Mouse (Mus musculus): ENCODE measurements around the gene Dusp5. TPM values are rescaled to one million over a fixed set of nuclear protein-coding genes. Genes with fewer than 3 reads are reported as not detected.
A peak's percentile ranks its signal among the peaks of the same experiment; 100 is the strongest.

The Dusp5 gene
- 5.0 and 5.4 TPM in 2 replicates for polyA plus RNA-seq (2014; fragmentation: Nextera tagmentation; extraction: Ambion mirVana)

GRCm38 (mm10) chr19:53528752-53529454 lies at the start of gene Dusp5:
Dusp5 (plus strand) TSS chr19:53529109.
- no peaks in the 10 kb centered on the region for H3K9me3 ChIP-seq (ENCODE audit: control insufficient read depth, low read length)
- H3K36me3 ChIP-seq (ENCODE audit: control insufficient read depth, insufficient read depth, low read length) = no peaks in the 10 kb centered on the region
- ATAC-seq (ENCODE audit: insufficient read depth, low FRiP score, low TSS enrichment) (peak; percentile 96), DNase-seq (ENCODE audit: low spot score) (peak; percentile 98)
- WGBS = 0% methylated on average over 70 of the region's 84 CpGs
- H3K27me3 ChIP-seq (ENCODE audit: control insufficient read depth, insufficient read depth, low read length) = no peaks in the 10 kb centered on the region
- peak within 1 kb of the TSS; percentile 70 for H3K9ac ChIP-seq (ENCODE audit: low read length)
- H3K4me3 ChIP-seq (ENCODE audit: low read depth, low read length) = peak within 1 kb of the TSS; percentile 68
- H3K4me2 ChIP-seq (ENCODE audit: low read depth) = peak within 1 kb of the TSS; percentile 76
- H3K4me1 ChIP-seq (ENCODE audit: control insufficient read depth, insufficient read depth, low read length) = peaks cover 10% of the 10 kb centered on the region
- no peak within 1 kb of the TSS for H3K27ac ChIP-seq (ENCODE audit: low read depth, low read length)

- WGBS = 84% methylated on average over 8 of the region's 8 CpGs
These were observed 49.3 kb upstream of the Dusp5 start for GRCm38 (mm10) chr19:53479590-53479989.

DNA sequence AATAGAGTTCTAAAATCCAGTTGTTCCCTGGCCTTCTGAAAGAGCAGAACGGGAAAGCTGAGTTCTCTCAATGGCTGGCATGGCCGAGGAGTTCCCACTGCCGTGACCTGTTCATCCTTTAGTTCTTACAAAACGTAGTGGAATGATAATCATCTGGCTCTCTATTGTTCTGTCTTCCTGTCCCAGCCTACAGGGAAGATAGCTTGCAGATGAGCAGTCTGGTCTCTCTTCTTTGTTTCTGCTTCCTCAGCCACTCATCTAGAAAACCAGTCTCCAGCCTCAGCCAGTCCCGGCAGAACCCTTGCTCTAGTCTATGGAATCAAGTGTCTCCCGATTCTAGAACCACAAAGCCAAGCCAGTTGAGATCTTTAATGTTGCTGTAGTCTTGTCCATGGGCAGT lies 46.8 kb upstream of the Dusp5 start:
- Histone ChIP-seq H3K9ac (ENCODE audit: low read length) (no peak overlapping the region), H3K27me3 (ENCODE audit: control insufficient read depth, insufficient read depth, low read length) (no peaks in the 10 kb centered on the region), H3K4me2 (ENCODE audit: low read depth) (no peak overlapping the region), H3K36me3 (ENCODE audit: control insufficient read depth, insufficient read depth, low read length) (no peaks in the 10 kb centered on the region), H3K27ac (ENCODE audit: low read depth, low read length) (no peak overlapping the region), H3K4me1 (ENCODE audit: control insufficient read depth, insufficient read depth, low read length) (no peaks in the 10 kb centered on the region), H3K4me3 (ENCODE audit: low read depth, low read length) (no peak overlapping the region), H3K9me3 (ENCODE audit: control insufficient read depth, low read length) (no peaks in the 10 kb centered on the region)
- DNase-seq (ENCODE audit: low spot score) (no peak), ATAC-seq (ENCODE audit: insufficient read depth, low FRiP score, low TSS enrichment) (no peak)
- 62% methylated on average over 6 of the region's 6 CpGs for WGBS

More at GRCm38 (mm10) chr19:53479590-53479989, 49.3 kb upstream of the Dusp5 start:
- H3K27me3 ChIP-seq (ENCODE audit: control insufficient read depth, insufficient read depth, low read length) = no peaks in the 10 kb centered on the region
- no peaks in the 10 kb centered on the region for H3K9me3 ChIP-seq (ENCODE audit: control insufficient read depth, low read length)
- DNase-seq (ENCODE audit: low spot score) (no peak), ATAC-seq (ENCODE audit: insufficient read depth, low FRiP score, low TSS enrichment) (no peak)
- no peaks in the 10 kb centered on the region for H3K4me1 ChIP-seq (ENCODE audit: control insufficient read depth, insufficient read depth, low read length)
- H3K4me3 ChIP-seq (ENCODE audit: low read depth, low read length) = no peak overlapping the region
- H3K9ac ChIP-seq (ENCODE audit: low read length) = no peak overlapping the region
- H3K27ac ChIP-seq (ENCODE audit: low read depth, low read length) = no peak overlapping the region
- no peaks in the 10 kb centered on the region for H3K36me3 ChIP-seq (ENCODE audit: control insufficient read depth, insufficient read depth, low read length)
- H3K4me2 ChIP-seq (ENCODE audit: low read depth) = no peak overlapping the region

DNA sequence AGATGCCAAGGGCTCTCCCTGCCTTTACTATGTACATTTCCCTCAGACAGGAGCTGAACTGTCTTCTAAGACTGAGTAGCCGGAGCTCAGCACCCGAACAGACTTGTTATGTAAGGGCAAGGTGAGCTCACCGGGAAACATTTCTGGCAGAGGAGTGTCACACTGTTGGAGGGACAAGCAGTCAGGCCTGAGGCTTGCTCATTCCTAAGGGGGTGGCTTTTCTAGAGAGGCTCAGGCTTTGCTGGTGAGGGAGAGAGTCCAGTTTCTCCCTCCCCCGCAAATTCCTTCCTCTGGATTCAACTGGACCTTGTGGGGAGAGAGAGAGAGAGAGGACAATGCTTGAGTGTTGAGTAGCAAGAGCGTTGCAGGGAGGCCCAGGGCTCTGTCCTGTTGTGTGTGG lies 46.4 kb upstream of the Dusp5 start:
- Histone ChIP-seq H3K36me3 (ENCODE audit: control insufficient read depth, insufficient read depth, low read length) (no peaks in the 10 kb centered on the region), H3K4me2 (ENCODE audit: low read depth) (no peak overlapping the region), H3K9me3 (ENCODE audit: control insufficient read depth, low read length) (no peaks in the 10 kb centered on the region), H3K4me1 (ENCODE audit: control insufficient read depth, insufficient read depth, low read length) (no peaks in the 10 kb centered on the region), H3K27ac (ENCODE audit: low read depth, low read length) (no peak overlapping the region), H3K27me3 (ENCODE audit: control insufficient read depth, insufficient read depth, low read length) (no peaks in the 10 kb centered on the region), H3K9ac (ENCODE audit: low read length) (no peak overlapping the region), H3K4me3 (ENCODE audit: low read depth, low read length) (no peak overlapping the region)
- 83% methylated on average over 5 of the region's 5 CpGs for WGBS
- DNase-seq (ENCODE audit: low spot score) (no peak), ATAC-seq (ENCODE audit: insufficient read depth, low FRiP score, low TSS enrichment) (no peak)

DNA sequence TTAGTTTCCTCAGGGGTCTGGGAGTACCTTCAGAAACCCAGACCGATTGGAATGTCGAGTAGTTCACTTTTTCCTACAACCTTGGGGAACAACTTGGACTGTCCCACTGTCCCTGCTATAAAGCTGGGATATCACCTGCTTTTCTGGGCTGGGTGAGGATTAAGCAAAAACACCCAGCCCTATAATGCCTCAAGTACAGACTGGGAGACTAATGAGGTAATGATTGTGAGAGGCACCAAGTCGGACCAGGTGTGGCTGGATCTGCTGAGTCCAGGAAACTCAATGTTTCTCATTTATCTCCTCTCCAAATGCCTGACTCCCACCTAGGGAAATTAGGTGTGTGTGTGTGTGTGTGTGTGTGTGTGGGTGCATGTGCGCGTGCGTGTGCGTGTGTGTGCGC lies 44.9 kb upstream of the Dusp5 start:
- 96% methylated on average over 8 of the region's 8 CpGs for WGBS
- no peak for DNase-seq (ENCODE audit: low spot score)

GRCm38 (mm10) chr19:53484918-53485317 lies 44.0 kb upstream of the Dusp5 start:
- no peaks in the 10 kb centered on the region for H3K4me1 ChIP-seq (ENCODE audit: control insufficient read depth, insufficient read depth, low read length)
- H3K36me3 ChIP-seq (ENCODE audit: control insufficient read depth, insufficient read depth, low read length) = no peaks in the 10 kb centered on the region
- ATAC-seq (ENCODE audit: insufficient read depth, low FRiP score, low TSS enrichment) (no peak), DNase-seq (ENCODE audit: low spot score) (no peak)
- H3K4me2 ChIP-seq (ENCODE audit: low read depth) = no peak overlapping the region
- H3K9ac ChIP-seq (ENCODE audit: low read length) = no peak overlapping the region
- H3K9me3 ChIP-seq (ENCODE audit: control insufficient read depth, low read length) = no peaks in the 10 kb centered on the region
- 79% methylated on average over 3 of the region's 3 CpGs for WGBS
- H3K27me3 ChIP-seq (ENCODE audit: control insufficient read depth, insufficient read depth, low read length) = no peaks in the 10 kb centered on the region
- no peak overlapping the region for H3K4me3 ChIP-seq (ENCODE audit: low read depth, low read length)
- H3K27ac ChIP-seq (ENCODE audit: low read depth, low read length) = no peak overlapping the region

More for the DNA sequence above, 44.9 kb upstream of the Dusp5 start:
- no peaks in the 10 kb centered on the region for H3K36me3 ChIP-seq (ENCODE audit: control insufficient read depth, insufficient read depth, low read length)
- no peak for ATAC-seq (ENCODE audit: insufficient read depth, low FRiP score, low TSS enrichment)
- H3K9ac ChIP-seq (ENCODE audit: low read length) = no peak overlapping the region
- no peak overlapping the region for H3K27ac ChIP-seq (ENCODE audit: low read depth, low read length)
- no peaks in the 10 kb centered on the region for H3K4me1 ChIP-seq (ENCODE audit: control insufficient read depth, insufficient read depth, low read length)
- no peak overlapping the region for H3K4me3 ChIP-seq (ENCODE audit: low read depth, low read length)
- H3K4me2 ChIP-seq (ENCODE audit: low read depth) = no peak overlapping the region
- H3K9me3 ChIP-seq (ENCODE audit: control insufficient read depth, low read length) = no peaks in the 10 kb centered on the region
- H3K27me3 ChIP-seq (ENCODE audit: control insufficient read depth, insufficient read depth, low read length) = no peaks in the 10 kb centered on the region

DNA sequence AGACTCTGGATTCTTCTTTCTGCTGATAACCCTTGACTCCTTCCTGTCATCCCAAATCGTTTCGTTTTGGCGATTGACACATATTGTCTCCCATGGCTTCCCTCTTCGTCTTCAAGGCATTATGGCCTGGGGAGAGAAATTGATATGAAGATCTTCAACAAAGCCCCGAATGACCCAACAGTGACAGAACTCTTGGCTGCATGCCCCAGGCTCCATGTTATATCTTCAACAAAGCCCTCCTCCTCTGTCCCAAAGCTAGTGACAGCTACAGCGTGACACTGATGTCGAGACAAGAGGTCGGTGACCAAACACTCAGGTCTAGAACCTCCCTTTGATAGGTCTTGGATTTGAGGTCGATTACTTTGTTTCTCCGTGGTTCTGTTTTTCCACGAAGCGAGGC lies 39.7 kb upstream of the Dusp5 start:
- WGBS = 90% methylated on average over 12 of the region's 12 CpGs
- H3K4me1 ChIP-seq (ENCODE audit: control insufficient read depth, insufficient read depth, low read length) = no peaks in the 10 kb centered on the region
- H3K27me3 ChIP-seq (ENCODE audit: control insufficient read depth, insufficient read depth, low read length) = no peaks in the 10 kb centered on the region
- no peak for ATAC-seq (ENCODE audit: insufficient read depth, low FRiP score, low TSS enrichment)
- no peak overlapping the region for H3K27ac ChIP-seq (ENCODE audit: low read depth, low read length)
- no peak overlapping the region for H3K4me2 ChIP-seq (ENCODE audit: low read depth)
- H3K9ac ChIP-seq (ENCODE audit: low read length) = no peak overlapping the region
- no peak for DNase-seq (ENCODE audit: low spot score)
- no peak overlapping the region for H3K4me3 ChIP-seq (ENCODE audit: low read depth, low read length)
- H3K36me3 ChIP-seq (ENCODE audit: control insufficient read depth, insufficient read depth, low read length) = no peaks in the 10 kb centered on the region
- no peaks in the 10 kb centered on the region for H3K9me3 ChIP-seq (ENCODE audit: control insufficient read depth, low read length)

GRCm38 (mm10) chr19:53489910-53490309 lies 39.0 kb upstream of the Dusp5 start:
- H3K9ac ChIP-seq (ENCODE audit: low read length) = no peak overlapping the region
- DNase-seq (ENCODE audit: low spot score) (no peak), ATAC-seq (ENCODE audit: insufficient read depth, low FRiP score, low TSS enrichment) (no peak)
- H3K4me3 ChIP-seq (ENCODE audit: low read depth, low read length) = no peak overlapping the region
- 89% methylated on average over 1 of the region's 1 CpGs for WGBS
- H3K27me3 ChIP-seq (ENCODE audit: control insufficient read depth, insufficient read depth, low read length) = no peaks in the 10 kb centered on the region
- no peak overlapping the region for H3K27ac ChIP-seq (ENCODE audit: low read depth, low read length)
- no peaks in the 10 kb centered on the region for H3K9me3 ChIP-seq (ENCODE audit: control insufficient read depth, low read length)
- H3K4me2 ChIP-seq (ENCODE audit: low read depth) = no peak overlapping the region
- no peaks in the 10 kb centered on the region for H3K36me3 ChIP-seq (ENCODE audit: control insufficient read depth, insufficient read depth, low read length)
- no peaks in the 10 kb centered on the region for H3K4me1 ChIP-seq (ENCODE audit: control insufficient read depth, insufficient read depth, low read length)

DNA sequence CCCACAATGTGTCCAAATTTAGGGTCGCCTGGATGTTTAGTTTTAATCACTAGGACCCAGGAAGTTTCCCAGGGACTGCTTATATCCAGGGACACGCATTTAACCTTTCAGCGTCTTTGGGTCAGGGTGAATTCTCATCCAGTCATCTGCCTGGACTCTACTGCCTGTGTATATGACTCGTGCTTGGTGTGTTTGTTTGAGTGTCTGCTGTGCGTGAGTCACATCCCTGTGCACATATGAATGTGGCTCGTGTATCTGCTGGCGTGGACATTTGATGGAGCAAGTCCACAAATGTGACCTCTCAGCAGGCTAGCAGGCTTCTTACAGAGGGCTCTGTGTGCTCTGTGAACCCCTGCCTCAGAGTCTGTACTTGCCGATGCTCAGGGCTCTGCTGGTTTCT lies 38.0 kb upstream of the Dusp5 start:
- no peaks in the 10 kb centered on the region for H3K36me3 ChIP-seq (ENCODE audit: control insufficient read depth, insufficient read depth, low read length)
- H3K9me3 ChIP-seq (ENCODE audit: control insufficient read depth, low read length) = no peaks in the 10 kb centered on the region
- H3K4me2 ChIP-seq (ENCODE audit: low read depth) = no peak overlapping the region
- WGBS = 79% methylated on average over 8 of the region's 8 CpGs
- no peak overlapping the region for H3K27ac ChIP-seq (ENCODE audit: low read depth, low read length)
- no peaks in the 10 kb centered on the region for H3K4me1 ChIP-seq (ENCODE audit: control insufficient read depth, insufficient read depth, low read length)
- H3K27me3 ChIP-seq (ENCODE audit: control insufficient read depth, insufficient read depth, low read length) = no peaks in the 10 kb centered on the region
- no peak overlapping the region for H3K9ac ChIP-seq (ENCODE audit: low read length)
- ATAC-seq (ENCODE audit: insufficient read depth, low FRiP score, low TSS enrichment) (no peak), DNase-seq (ENCODE audit: low spot score) (no peak)
- no peak overlapping the region for H3K4me3 ChIP-seq (ENCODE audit: low read depth, low read length)

All from neural tube, embryonic 11.5 days (tissue).